Mouse (Mus musculus) layer of hippocampus, postnatal 25 days (tissue): Measurements from ENCODE around the gene Slc22a14. TPM values are rescaled to one million over a fixed set of nuclear protein-coding genes. Genes with fewer than 3 reads are reported as not detected.
A peak's percentile ranks its signal among the peaks of the same experiment; 100 is the strongest.

ENCODE experiments used
- DNase-seq, 2 experiments: peaks; one replicate each; pipeline ENCODE4 v3.0.0; 2022; ENCODE audit warnings: mixed read lengths in 2 of 2, low spot score in 1 of 2; ENCODE audit errors: extremely low spot score in 1 of 2
- total RNA-seq, 2 experiments: library from RNA; stranded (reverse); gene quantifications; 2 replicates each; pipeline ENCODE4 v1.2.3; 2021

Slc22a14 gene
- total RNA-seq, 2 experiments from 2014 or later: not detected

GRCm38 (mm10) chr9:119214601-119215000, 150.8 kb downstream of the Slc22a14 start:
- DNase-seq: no peak

- no peak for DNase-seq
Observed at GRCm38 (mm10) chr9:119212996-119213395, 152.4 kb downstream of the Slc22a14 start.

- no peak for DNase-seq
Observed at GRCm38 (mm10) chr9:119208998-119209397, 156.4 kb downstream of the Slc22a14 start, which contains the start of gene Slc22a13. TSS of gene Slc22a13 (minus strand) at chr9:119209098.

- DNase-seq: no peak
Observed at GRCm38 (mm10) chr9:119207113-119207512, 158.2 kb downstream of the Slc22a14 start.

GRCm38 (mm10) chr9:119206666-119207065, 158.7 kb downstream of the Slc22a14 start:
- no peak for DNase-seq

GRCm38 (mm10) chr9:119205756-119206155, 159.6 kb downstream of the Slc22a14 start:
- DNase-seq: no peak

- no peak for DNase-seq
Observed at GRCm38 (mm10) chr9:119203617-119204016, 161.7 kb downstream of the Slc22a14 start.

- no peak for DNase-seq
Observed at GRCm38 (mm10) chr9:119201653-119202052, 163.7 kb downstream of the Slc22a14 start.

- no peak for DNase-seq
Observed at GRCm38 (mm10) chr9:119199151-119199861, 166.0 kb downstream of the Slc22a14 start.

- DNase-seq: peak in 1 of 2 experiments; percentile 48
Observed at GRCm38 (mm10) chr9:119192202-119192990, 173.0 kb downstream of the Slc22a14 start.

GRCm38 (mm10) chr9:119181241-119181728, 184.1 kb downstream of the Slc22a14 start:
- DNase-seq: no peak

- no peak for DNase-seq
Observed at GRCm38 (mm10) chr9:119179292-119179691, 186.1 kb downstream of the Slc22a14 start.

- DNase-seq: no peak
Observed at GRCm38 (mm10) chr9:119167608-119168007, 197.7 kb downstream of the Slc22a14 start.

- no peak for DNase-seq
Observed at GRCm38 (mm10) chr9:119165548-119165947, 199.8 kb downstream of the Slc22a14 start.

- no peak for DNase-seq
Observed at GRCm38 (mm10) chr9:119164743-119165142, 200.6 kb downstream of the Slc22a14 start.

- DNase-seq: no peak
Observed at GRCm38 (mm10) chr9:119160689-119161088, 204.7 kb downstream of the Slc22a14 start.

GRCm38 (mm10) chr9:119158861-119159260, 206.5 kb downstream of the Slc22a14 start, which contains the start of gene Gm47289:
TSS of gene Gm47289 (plus strand) at chr9:119159161.
- DNase-seq: no peak

GRCm38 (mm10) chr9:119156278-119157201, 208.8 kb downstream of the Slc22a14 start, which contains the start of gene Acaa1b:
TSS of gene Acaa1b (minus strand) at chr9:119157093.
- DNase-seq: peak; percentile 46 to 78

- DNase-seq: no peak
Observed at GRCm38 (mm10) chr9:119155826-119156225, 209.5 kb downstream of the Slc22a14 start.

- DNase-seq: no peak
Observed at GRCm38 (mm10) chr9:119155416-119155815, 209.9 kb downstream of the Slc22a14 start.
